Mouse (Mus musculus) myocyte (in vitro differentiated cells): ENCODE measurements around the gene Zfp933. TPM values are rescaled to one million over a fixed set of nuclear protein-coding genes. Genes with fewer than 3 reads are reported as not detected.

Experiments used
- H3K27me3 ChIP-seq: one replicate; pipeline ENCODE4 v1.6.1; 2011; ENCODE audit not compliant: control insufficient read depth, insufficient read depth, insufficient read length
- H3K36me3 ChIP-seq: one replicate; pipeline ENCODE4 v1.6.1; 2011; ENCODE audit not compliant: control insufficient read depth, insufficient read depth
- H3K4me2 ChIP-seq: one replicate; pipeline ENCODE4 v1.6.1; 2011; ENCODE audit warnings: low read depth, control low read depth
- H3K4me3 ChIP-seq: one replicate; pipeline ENCODE4 v1.5.1; 2011; ENCODE audit warnings: mild to moderate bottlenecking, control low read depth, moderate library complexity
- H3K79me2 ChIP-seq: one replicate; pipeline ENCODE4 v1.6.1; 2011; ENCODE audit not compliant: control insufficient read depth, insufficient read depth
- H3ac ChIP-seq: one replicate; pipeline ENCODE4 v1.6.1; 2011; ENCODE audit not compliant: control insufficient read depth, insufficient read length
- CEBPB ChIP-seq: IDR thresholded peaks from 2 replicates; pipeline ENCODE4 v1.6.1; 2011; ENCODE audit warnings: mild to moderate bottlenecking, moderate library complexity; ENCODE audit not compliant: poor library complexity, insufficient read depth, severe bottlenecking
- E2F4 ChIP-seq: IDR thresholded peaks from one replicate; pipeline ENCODE4 v1.6.1; 2011; ENCODE audit warnings: mild to moderate bottlenecking, control low read depth, moderate library complexity; ENCODE audit not compliant: insufficient read depth
- MAX ChIP-seq: IDR thresholded peaks from one replicate; pipeline ENCODE4 v1.6.1; 2011; ENCODE audit warnings: low read depth, mild to moderate bottlenecking, control low read depth
- MYOD1 ChIP-seq, 3 experiments: IDR thresholded peaks; one replicate each; pipeline ENCODE4 v1.6.1; 2011; ENCODE audit warnings: control low read depth in 2 of 3, low read depth in 2 of 3, mild to moderate bottlenecking in 2 of 3, moderate library complexity in 1 of 3; ENCODE audit not compliant: insufficient read length in 2 of 3, control insufficient read depth in 1 of 3
- MYOG ChIP-seq, 3 experiments: IDR thresholded peaks; one replicate each; pipeline ENCODE4 v1.6.1; 2011; ENCODE audit warnings: control low read depth in 2 of 3, low read depth in 2 of 3, mild to moderate bottlenecking in 2 of 3; ENCODE audit not compliant: insufficient read length in 2 of 3, control insufficient read depth in 1 of 3, insufficient read depth in 1 of 3
- POLR2A ChIP-seq: IDR thresholded peaks from one replicate; pipeline ENCODE4 v1.6.1; 2011; ENCODE audit warnings: low read depth, mild to moderate bottlenecking, control low read depth, moderate library complexity; ENCODE audit not compliant: insufficient read length
- POLR2AphosphoS2 ChIP-seq: IDR thresholded peaks from one replicate; pipeline ENCODE4 v1.6.1; 2011; ENCODE audit warnings: low read depth, control low read depth; ENCODE audit not compliant: insufficient read length
- REST ChIP-seq: IDR thresholded peaks from one replicate; pipeline ENCODE4 v1.6.1; 2011; ENCODE audit warnings: mild to moderate bottlenecking, control low read depth, moderate library complexity; ENCODE audit not compliant: insufficient read depth, insufficient read length
- SRF ChIP-seq: IDR thresholded peaks from one replicate; pipeline ENCODE4 v1.6.1; 2011; ENCODE audit warnings: low read depth; ENCODE audit not compliant: control insufficient read depth, insufficient read length
- TCF12 ChIP-seq: IDR thresholded peaks from one replicate; pipeline ENCODE4 v1.6.1; 2011; ENCODE audit warnings: mild to moderate bottlenecking, control low read depth; ENCODE audit not compliant: poor library complexity, insufficient read depth, severe bottlenecking
- TCF3 ChIP-seq: IDR thresholded peaks from one replicate; pipeline ENCODE4 v1.6.1; 2011; ENCODE audit warnings: low read depth, control low read depth; ENCODE audit not compliant: insufficient read length
- USF1 ChIP-seq: IDR thresholded peaks from one replicate; pipeline ENCODE4 v1.6.1; 2011; ENCODE audit warnings: low read depth, mild to moderate bottlenecking, control low read depth, moderate library complexity
- polyA plus RNA-seq: library from polyadenylated mRNA; unstranded; fragments of >200 nt; fragmentation: generic; extraction: Trizol; gene quantifications from one replicate; pipeline ENCODE4 v1.2.1, GENCODE M21; 2012; ENCODE audit warnings: missing spikeins

Zfp933 gene
- polyA plus RNA-seq, 1 experiment: 0.66 TPM

- Histone ChIP-seq H3K4me2 (no peak overlapping the region), H3K79me2 (no peaks in the 10 kb centered on the region), H3K4me3 (no peak overlapping the region), H3ac (no peak overlapping the region), H3K36me3 (peaks cover 11% of the 10 kb centered on the region), H3K27me3 (no peaks in the 10 kb centered on the region)
- TF ChIP-seq MYOD1 (IDR thresholded peaks at IDR 0.05; ENCODE audit: control insufficient read depth in 1 of 3, insufficient read length in 2 of 3, low read depth in 2 of 3): no peak
- no peak for TF ChIP-seq MYOG (IDR thresholded peaks at IDR 0.05; ENCODE audit: control insufficient read depth in 1 of 3, insufficient read depth in 1 of 3, insufficient read length in 2 of 3, low read depth in 2 of 3)
- TF ChIP-seq TCF3: no peak
- TF ChIP-seq TCF12: no peak
- no peak for TF ChIP-seq USF1
Measured at GRCm38 (mm10) chr4:147890341-147890740, 42.2 kb upstream of the Zfp933 start.

- H3K4me2 ChIP-seq: no peak overlapping the region
- no peaks in the 10 kb centered on the region for H3K27me3 ChIP-seq
- H3K79me2 ChIP-seq: no peaks in the 10 kb centered on the region
- H3K4me3 ChIP-seq: no peak overlapping the region
- H3ac ChIP-seq: no peak overlapping the region
- TF ChIP-seq MYOD1 (IDR thresholded peaks at IDR 0.05; ENCODE audit: control insufficient read depth in 1 of 3, insufficient read length in 2 of 3, low read depth in 2 of 3): no peak
- TF ChIP-seq MYOG (IDR thresholded peaks at IDR 0.05; ENCODE audit: control insufficient read depth in 1 of 3, insufficient read depth in 1 of 3, insufficient read length in 2 of 3, low read depth in 2 of 3): no peak
- TF ChIP-seq CEBPB: no peak
- TF ChIP-seq TCF12: no peak
- no peak for TF ChIP-seq REST
- TF ChIP-seq TCF3: no peak
- peaks cover 23% of the 10 kb centered on the region for H3K36me3 ChIP-seq
Measured at GRCm38 (mm10) chr4:147888237-147888636, 40.1 kb upstream of the Zfp933 start.

- TF ChIP-seq POLR2A (no peak), MYOD1 (IDR thresholded peaks at IDR 0.05; ENCODE audit: control insufficient read depth in 1 of 3, insufficient read length in 2 of 3, low read depth in 2 of 3) (peak in 2 of 3 experiments; percentile 31 to 50), MYOG (IDR thresholded peaks at IDR 0.05; ENCODE audit: control insufficient read depth in 1 of 3, insufficient read depth in 1 of 3, insufficient read length in 2 of 3, low read depth in 2 of 3) (peak in 2 of 3 experiments; percentile 52 to 75)
- peaks cover 23% of the 10 kb centered on the region for H3K36me3 ChIP-seq
- no peak overlapping the region for H3K4me2 ChIP-seq
- no peak overlapping the region for H3ac ChIP-seq
- H3K79me2 ChIP-seq: no peaks in the 10 kb centered on the region
- no peaks in the 10 kb centered on the region for H3K27me3 ChIP-seq
- H3K4me3 ChIP-seq: no peak overlapping the region
Measured at GRCm38 (mm10) chr4:147887277-147887676, 39.1 kb upstream of the Zfp933 start.

- TF ChIP-seq TCF12 (no peak), MYOG (IDR thresholded peaks at IDR 0.05; ENCODE audit: control insufficient read depth in 1 of 3, insufficient read depth in 1 of 3, insufficient read length in 2 of 3, low read depth in 2 of 3) (no peak), POLR2A (no peak)
- H3K4me2 ChIP-seq: no peak overlapping the region
Measured at GRCm38 (mm10) chr4:147886158-147886557, 38.0 kb upstream of the Zfp933 start.

GRCm38 (mm10) chr4:147884138-147884537 is 36.0 kb upstream of the Zfp933 start:
- no peaks in the 10 kb centered on the region for H3K79me2 ChIP-seq
- no peak overlapping the region for H3K4me2 ChIP-seq

More at GRCm38 (mm10) chr4:147886158-147886557, 38.0 kb upstream of the Zfp933 start:
- Histone ChIP-seq H3K36me3 (peaks cover 30% of the 10 kb centered on the region), H3ac (no peak overlapping the region), H3K27me3 (no peaks in the 10 kb centered on the region), H3K4me3 (no peak overlapping the region), H3K79me2 (no peaks in the 10 kb centered on the region)

GRCm38 (mm10) chr4:147883041-147883440 is 34.9 kb upstream of the Zfp933 start:
- Histone ChIP-seq H3K79me2 (no peaks in the 10 kb centered on the region), H3ac (no peak overlapping the region), H3K4me3 (no peak overlapping the region), H3K36me3 (peaks cover 31% of the 10 kb centered on the region), H3K27me3 (no peaks in the 10 kb centered on the region), H3K4me2 (no peak overlapping the region)
- no peak for TF ChIP-seq USF1
- no peak for TF ChIP-seq POLR2AphosphoS2
- TF ChIP-seq MYOD1 (IDR thresholded peaks at IDR 0.05; ENCODE audit: control insufficient read depth in 1 of 3, insufficient read length in 2 of 3, low read depth in 2 of 3): no peak
- TF ChIP-seq E2F4: no peak
- TF ChIP-seq REST: no peak
- TF ChIP-seq MAX: no peak
- no peak for TF ChIP-seq SRF
- TF ChIP-seq CEBPB: no peak
- TF ChIP-seq MYOG (IDR thresholded peaks at IDR 0.05; ENCODE audit: control insufficient read depth in 1 of 3, insufficient read depth in 1 of 3, insufficient read length in 2 of 3, low read depth in 2 of 3): no peak
- no peak for TF ChIP-seq TCF3
- TF ChIP-seq TCF12: no peak
- no peak for TF ChIP-seq POLR2A

More at GRCm38 (mm10) chr4:147884138-147884537, 36.0 kb upstream of the Zfp933 start:
- Histone ChIP-seq H3ac (no peak overlapping the region), H3K4me3 (no peak overlapping the region), H3K36me3 (peaks cover 36% of the 10 kb centered on the region), H3K27me3 (no peaks in the 10 kb centered on the region)
- TF ChIP-seq USF1 (no peak), TCF3 (no peak), MAX (no peak), MYOD1 (IDR thresholded peaks at IDR 0.05; ENCODE audit: control insufficient read depth in 1 of 3, insufficient read length in 2 of 3, low read depth in 2 of 3) (no peak), POLR2AphosphoS2 (no peak), E2F4 (no peak), POLR2A (no peak), TCF12 (no peak), MYOG (IDR thresholded peaks at IDR 0.05; ENCODE audit: control insufficient read depth in 1 of 3, insufficient read depth in 1 of 3, insufficient read length in 2 of 3, low read depth in 2 of 3) (no peak), SRF (no peak), CEBPB (no peak), REST (no peak)
